Mouse (Mus musculus) kidney, adult 2 months (tissue): ENCODE measurements around the gene Erbb2.

Experiments used
- CTCF ChIP-seq: fragments of 200-500 bp; conservative IDR thresholded peaks from 2 replicates; pipeline ENCODE4 v1.5.1; 2011; ENCODE audit warnings: low read depth, mild to moderate bottlenecking, control low read depth, low read length, moderate library complexity, mixed read lengths; ENCODE audit not compliant: insufficient read depth, insufficient read length
- POLR2A ChIP-seq: fragments of 200-500 bp; IDR thresholded peaks from one replicate; pipeline ENCODE4 v1.6.1; 2011; ENCODE audit warnings: low read depth, low read length, control low read depth

DNA sequence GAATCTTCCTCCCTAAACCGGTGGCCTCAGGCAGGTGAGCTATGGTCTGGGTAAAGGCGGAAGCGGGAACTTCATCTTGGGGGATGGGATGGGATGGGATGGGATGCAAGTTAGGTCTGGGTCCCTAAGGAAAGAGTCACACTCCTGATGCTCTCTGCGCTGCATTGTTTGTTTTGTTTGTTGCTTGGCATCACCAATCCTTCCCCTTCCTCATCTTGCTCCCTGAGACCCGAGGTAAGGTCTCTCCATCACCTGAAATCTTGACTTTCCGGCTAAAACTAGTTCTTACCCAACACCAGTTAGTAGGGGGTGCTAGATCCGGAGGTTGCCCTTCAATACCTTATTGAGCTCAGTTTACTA, 35.2 kb downstream of the Erbb2 start:
- TF ChIP-seq CTCF (no peak), POLR2A (no peak)
